Mouse (Mus musculus) left cerebral cortex, adult 11 months (tissue): ENCODE data around the gene Zfp947.
"Not testable (repeated sequence)": the region's sequence is repeated elsewhere in the genome, so short reads cannot be mapped to it uniquely, and the experiment has no call there.

Experiments
- DNase-seq: peaks from one replicate; pipeline ENCODE4 v3.0.0; 2022; ENCODE audit warnings: low spot score

Gene Zfp947

GRCm38 (mm10) chr17:22165722-22166294 lies at the start of gene Zfp947:
Gene Zfp947 (minus strand): TSS chr17:22166190.
- DNase-seq: peak; percentile 17

- not testable (repeated sequence) for DNase-seq
Observed at GRCm38 (mm10) chr17:22165304-22165703, 686 bp downstream of the Zfp947 start.

GRCm38 (mm10) chr17:22153951-22154350 lies 12.0 kb downstream of the Zfp947 start:
- DNase-seq: not testable (repeated sequence)

DNA sequence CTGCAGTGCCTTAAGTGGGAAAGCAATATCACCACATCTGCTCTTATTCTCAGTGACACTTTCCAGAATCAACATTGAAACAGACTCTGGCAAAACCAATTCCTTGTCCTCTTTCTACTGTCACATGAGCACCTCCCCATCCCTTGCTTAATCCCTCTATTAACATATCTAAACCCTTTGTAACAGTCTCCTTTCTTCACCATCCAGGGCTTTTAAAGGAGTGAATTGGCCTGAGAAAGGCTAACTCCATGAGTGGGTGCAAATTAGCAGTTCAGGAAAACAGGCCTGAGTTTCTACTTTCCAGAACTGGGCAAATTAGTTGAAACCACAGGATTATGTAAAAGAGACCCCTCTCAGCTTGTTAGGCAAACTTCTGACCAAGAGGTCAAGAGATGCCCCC lies 47.2 kb downstream of the Zfp947 start:
- DNase-seq: no peak
